Mouse (Mus musculus) C2C12 (cell line): Measurements from ENCODE around the gene Zscan21.

Experiments
- CEBPB ChIP-seq: IDR thresholded peaks from one replicate; pipeline ENCODE4 v1.6.1; 2011; ENCODE audit warnings: low read depth, mild to moderate bottlenecking, control low read depth, moderate library complexity
- CTCF ChIP-seq: IDR thresholded peaks from one replicate; pipeline ENCODE4 v1.5.1; 2011; ENCODE audit not compliant: control insufficient read depth, insufficient read depth, insufficient read length
- FOSL1 ChIP-seq: IDR thresholded peaks from one replicate; pipeline ENCODE4 v1.8.0; 2011; ENCODE audit warnings: mild to moderate bottlenecking, low read length; ENCODE audit not compliant: poor library complexity, insufficient read depth, severe bottlenecking
- MYOG ChIP-seq: IDR thresholded peaks from one replicate; pipeline ENCODE4 v1.6.1; 2011; ENCODE audit not compliant: control insufficient read depth, insufficient read length; ENCODE audit errors: extremely low read depth
- USF1 ChIP-seq: IDR thresholded peaks from one replicate; pipeline ENCODE4 v1.6.1; 2011; ENCODE audit warnings: low read depth, mild to moderate bottlenecking, control low read depth, moderate library complexity

DNA sequence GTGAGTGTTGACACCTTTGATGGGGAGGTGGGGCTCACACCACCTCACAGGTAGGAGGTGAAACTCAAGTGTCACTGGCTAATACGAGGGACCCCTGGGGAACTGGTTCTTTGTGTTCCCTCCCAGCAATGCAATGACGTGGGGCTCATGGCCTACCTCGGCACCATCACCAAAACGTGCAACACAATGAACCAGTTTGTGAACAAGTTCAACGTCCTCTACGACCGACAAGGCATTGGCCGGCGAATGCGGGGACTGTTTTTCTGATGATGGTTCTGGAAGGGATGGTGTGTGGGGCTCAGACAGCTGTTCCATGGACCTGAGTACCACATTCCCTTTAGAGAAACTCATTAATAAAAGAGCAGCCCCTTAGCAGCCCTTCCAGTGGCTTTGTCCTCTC lies 46.9 kb downstream of the Zscan21 start:
- no peak for TF ChIP-seq CTCF
- no peak for TF ChIP-seq MYOG
- TF ChIP-seq CEBPB, result no peak
- no peak for TF ChIP-seq USF1
- no peak for TF ChIP-seq FOSL1
